Mouse (Mus musculus) layer of hippocampus, adult 9-10 months (tissue): ENCODE measurements at regions not wholly inside any gene's neighbourhood (a gene's known extent, or its start where the extent isn't known, plus 50 kb on each side); places are given as distances from the start of the nearest gene placed in this dataset.

Source experiments
- DNase-seq: peaks from one replicate; pipeline ENCODE4 v3.0.0; 2022; ENCODE audit warnings: low spot score

GRCm38 (mm10) chr7:113156861-113157747 is 50.2 kb upstream of the Arntl start:
- DNase-seq = no peak
